Mouse (Mus musculus) naive thymus-derived CD4-positive, alpha-beta T cell, adult 2 months (primary cell): ENCODE measurements around the gene Hoxd10.

ENCODE experiments used
- DNase-seq: peaks from one replicate; pipeline ENCODE4 v3.0.0-alpha.2; 2011; ENCODE audit warnings: low read depth

The Hoxd10 gene

GRCm38 (mm10) chr2:74691022-74691951, at the start of gene Hoxd10:
Gene Hoxd10, plus strand, starts transcription at chr2:74691924.
- DNase-seq = no peak

GRCm38 (mm10) chr2:74642431-74642830, 49.3 kb upstream of the Hoxd10 start:
- no peak for DNase-seq

GRCm38 (mm10) chr2:74645631-74646030, 46.1 kb upstream of the Hoxd10 start:
- DNase-seq = no peak

- no peak for DNase-seq
Observed at GRCm38 (mm10) chr2:74647082-74647864, 44.5 kb upstream of the Hoxd10 start.

- DNase-seq = no peak
Observed at GRCm38 (mm10) chr2:74652996-74653340, 38.8 kb upstream of the Hoxd10 start.

GRCm38 (mm10) chr2:74653781-74654535, 37.8 kb upstream of the Hoxd10 start:
- no peak for DNase-seq

GRCm38 (mm10) chr2:74654743-74655419, 36.8 kb upstream of the Hoxd10 start:
- no peak for DNase-seq

- DNase-seq = no peak
Observed at GRCm38 (mm10) chr2:74655420-74655781, 36.3 kb upstream of the Hoxd10 start.

- peak; percentile 45 for DNase-seq
Observed at GRCm38 (mm10) chr2:74655821-74656631, 35.7 kb upstream of the Hoxd10 start.

- DNase-seq = no peak
Observed at GRCm38 (mm10) chr2:74656632-74657021, 35.1 kb upstream of the Hoxd10 start.

GRCm38 (mm10) chr2:74657251-74658023, 34.3 kb upstream of the Hoxd10 start:
- DNase-seq = peak; percentile 39

- no peak for DNase-seq
Observed at GRCm38 (mm10) chr2:74658024-74658666, 33.6 kb upstream of the Hoxd10 start.

GRCm38 (mm10) chr2:74658667-74659371, 32.9 kb upstream of the Hoxd10 start:
- DNase-seq = no peak

- DNase-seq = no peak
Observed at GRCm38 (mm10) chr2:74659507-74660005, 32.2 kb upstream of the Hoxd10 start, which contains the start of gene Evx2. Gene Evx2, minus strand, starts transcription at chr2:74659557.

- DNase-seq = no peak
Observed at GRCm38 (mm10) chr2:74660421-74661375, 31.0 kb upstream of the Hoxd10 start.

- DNase-seq = no peak
Observed at GRCm38 (mm10) chr2:74661685-74662084, 30.0 kb upstream of the Hoxd10 start.

GRCm38 (mm10) chr2:74663291-74663925, 28.3 kb upstream of the Hoxd10 start:
- DNase-seq = no peak
